Mouse (Mus musculus) spleen, adult 18-20 months (tissue): ENCODE data around the gene Dlg5.

ENCODE experiments used
- DNase-seq, 2 experiments: peaks; one replicate each; pipeline ENCODE4 v3.0.0; 2022; ENCODE audit warnings: mixed read lengths in 2 of 2

The Dlg5 gene

DNA sequence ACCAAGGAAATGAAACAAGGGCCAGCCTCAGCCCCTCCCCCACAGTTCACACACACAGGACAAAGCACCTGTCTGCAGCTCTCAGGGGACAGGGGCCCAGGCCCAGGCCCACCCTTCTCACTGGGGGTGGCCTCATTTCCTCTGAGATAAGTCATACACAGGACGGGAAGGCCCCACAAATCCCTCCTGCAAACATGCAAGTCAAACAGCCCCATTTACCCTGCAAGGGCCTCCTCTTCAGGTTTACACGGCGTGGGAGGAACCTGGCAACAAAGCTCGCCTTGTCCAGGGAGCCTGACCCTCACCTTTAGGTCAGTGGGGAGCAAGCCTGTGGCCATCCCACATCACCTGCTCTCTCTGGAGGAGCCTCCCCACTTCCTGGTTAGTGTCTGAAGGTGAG lies 60.2 kb downstream of the Dlg5 start:
- DNase-seq, result no peak

DNA sequence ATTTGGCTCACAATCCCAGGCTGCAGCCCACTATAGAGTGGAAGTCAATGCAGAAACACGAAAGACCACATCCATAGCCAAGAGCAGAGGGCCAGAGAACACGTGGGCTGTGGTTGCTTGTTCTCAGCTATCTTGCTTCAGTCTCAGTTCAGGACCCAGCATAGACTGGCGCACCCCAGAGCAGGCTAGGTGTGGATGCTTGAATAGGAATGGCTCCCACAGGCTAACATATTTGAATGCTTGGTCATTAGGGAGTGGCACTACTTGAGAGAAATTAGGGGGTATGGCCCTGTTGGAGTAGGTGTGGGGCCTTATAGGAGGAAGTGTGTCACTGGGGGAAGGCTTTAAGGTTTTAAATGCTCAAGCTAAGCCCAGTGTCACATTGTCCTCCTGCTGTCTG lies 62.8 kb downstream of the Dlg5 start:
- no peak for DNase-seq

DNA sequence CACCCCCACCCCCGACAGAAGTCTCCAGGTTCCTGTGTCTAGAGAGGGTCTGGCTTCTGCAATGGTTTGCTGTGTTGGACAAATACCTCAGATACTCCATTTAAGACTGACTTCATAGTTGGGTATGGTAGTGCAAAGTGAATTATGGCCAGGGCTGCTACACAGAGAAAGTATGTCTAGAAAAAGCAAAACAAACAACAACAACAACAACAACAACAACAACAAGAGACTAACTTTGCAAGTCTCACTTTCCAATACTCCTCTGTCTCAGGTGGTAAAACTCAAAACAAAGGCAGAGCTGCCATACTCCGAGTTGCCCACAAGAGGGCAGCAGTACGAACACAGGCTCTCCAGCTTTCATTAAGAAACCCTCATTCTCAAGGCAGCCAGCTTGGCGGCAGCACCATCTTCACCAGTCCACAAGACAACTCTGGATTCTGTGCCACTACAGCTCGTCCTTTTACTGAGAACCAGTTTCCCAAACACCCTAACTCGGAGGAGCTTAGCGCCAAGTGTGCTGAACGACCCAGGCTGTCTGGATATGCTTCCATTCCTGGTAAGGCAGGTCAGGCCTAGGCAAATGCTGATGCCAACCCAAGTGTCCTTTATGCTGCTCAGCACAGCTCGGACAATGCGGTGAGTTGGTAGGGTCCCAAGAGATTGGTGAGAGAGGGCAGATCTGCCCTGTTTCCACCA lies 63.8 kb downstream of the Dlg5 start:
- peak in 1 of 2 experiments; percentile 14 for DNase-seq

- DNase-seq, result no peak
Measured at GRCm38 (mm10) chr14:24179466-24179991, 66.2 kb downstream of the Dlg5 start.

DNA sequence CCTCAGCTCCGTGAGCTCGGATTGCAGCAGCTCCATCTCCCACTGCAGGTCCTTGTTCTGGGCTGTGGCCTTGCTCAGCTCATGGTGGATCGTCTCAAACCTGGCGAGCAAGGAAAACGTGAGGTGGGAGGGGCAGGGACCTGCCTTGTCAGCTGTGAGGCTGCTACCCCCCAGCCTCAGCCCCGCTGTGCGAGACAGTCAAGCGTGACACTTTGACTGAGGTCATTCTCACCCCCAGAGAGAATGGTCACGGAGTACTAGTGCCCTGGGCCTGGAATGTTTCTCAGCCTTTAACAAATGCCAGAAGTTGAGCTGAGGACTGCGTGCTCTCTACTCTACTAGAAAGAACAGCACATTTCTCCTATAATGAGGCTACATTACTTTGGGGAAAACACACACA lies 69.1 kb downstream of the Dlg5 start:
- DNase-seq, result no peak

DNA sequence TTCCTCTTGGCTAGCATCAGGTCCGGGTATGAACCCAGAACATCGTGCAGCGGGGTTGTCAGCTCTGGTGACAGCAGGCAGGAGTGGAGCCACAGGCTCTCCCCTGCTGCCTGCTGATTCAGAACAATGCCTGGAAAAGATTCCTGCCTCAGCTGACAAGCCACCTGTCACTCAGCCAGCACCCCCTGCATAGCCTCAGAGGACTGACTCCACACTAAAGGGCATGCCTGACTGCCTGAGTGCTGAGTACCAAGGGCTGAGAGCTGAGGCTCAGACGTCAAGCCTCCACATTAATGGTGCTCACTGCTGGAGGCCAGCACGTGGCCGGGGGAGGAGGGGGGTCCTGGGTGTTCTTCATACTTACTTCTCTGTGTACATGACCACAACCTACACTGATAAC lies 72.4 kb downstream of the Dlg5 start:
- DNase-seq, result no peak

- no peak for DNase-seq
Measured at GRCm38 (mm10) chr14:24171639-24172311, 73.9 kb downstream of the Dlg5 start.

DNA sequence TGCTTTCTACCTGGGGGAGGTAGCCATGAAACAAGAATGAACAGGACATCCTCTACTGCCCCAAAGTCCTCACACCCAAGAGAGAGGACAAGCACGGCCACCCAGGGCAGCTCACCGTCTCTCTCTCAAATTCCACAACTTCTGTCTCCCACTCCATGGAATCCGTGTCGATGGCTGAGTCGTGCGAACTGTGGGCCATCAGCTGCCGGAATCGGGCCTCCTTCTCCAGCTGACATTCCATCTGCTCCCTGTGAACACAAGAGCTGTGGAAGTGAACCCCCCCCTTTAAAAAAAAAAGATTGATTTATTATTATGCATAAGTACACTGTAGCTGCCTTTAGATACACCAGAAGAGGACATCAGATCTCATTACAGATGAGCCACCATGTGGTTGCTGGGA lies 79.7 kb downstream of the Dlg5 start:
- DNase-seq, result no peak

DNA sequence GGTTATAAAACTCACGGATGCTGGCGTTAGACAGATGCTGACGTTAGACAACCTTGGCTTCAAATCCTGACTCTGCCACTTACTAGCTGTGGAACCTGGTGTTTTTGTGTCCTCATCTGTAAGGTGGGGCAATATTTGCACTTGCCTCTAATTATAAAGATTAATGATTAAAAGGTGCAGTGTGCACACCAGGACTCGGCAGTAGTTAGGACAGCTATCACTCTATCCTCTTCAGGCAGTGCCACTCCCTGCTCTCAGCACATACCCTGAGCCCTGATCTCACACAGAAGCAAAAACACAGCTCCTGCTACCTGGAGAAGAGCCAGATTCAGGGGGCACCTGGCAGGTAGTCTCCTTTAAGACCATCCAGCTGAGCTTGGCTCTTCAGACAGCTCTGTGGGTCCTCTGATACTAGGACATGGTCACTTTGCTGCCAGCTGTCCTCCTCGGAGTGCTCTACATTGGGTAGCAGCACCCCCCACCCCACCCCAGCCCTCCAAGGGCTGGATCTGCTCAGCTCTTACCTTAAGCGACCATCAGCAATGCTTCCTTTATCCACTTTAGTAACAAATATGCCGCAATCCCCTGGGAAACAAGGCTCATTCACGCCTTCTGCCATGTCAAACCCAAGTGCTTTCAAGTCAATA lies 80.9 kb downstream of the Dlg5 start:
- no peak for DNase-seq

DNA sequence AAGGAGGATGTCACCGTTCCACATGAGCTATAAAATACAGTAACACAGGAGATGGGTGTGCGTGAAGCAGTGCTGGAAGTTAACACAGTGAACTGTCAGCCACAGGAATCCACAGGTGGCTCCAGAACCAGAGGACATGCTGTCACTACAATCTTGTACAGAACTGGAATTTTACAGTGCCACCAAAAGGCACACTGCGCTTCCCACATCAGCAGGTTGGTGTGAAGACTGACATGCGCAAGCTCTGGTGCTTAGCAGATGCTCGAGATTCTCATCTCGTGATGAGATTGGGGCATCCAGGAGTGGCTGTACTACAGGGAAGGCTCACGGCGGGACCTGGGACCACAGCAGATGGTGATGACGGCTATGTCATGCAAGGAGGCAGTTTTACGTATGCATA lies 82.9 kb downstream of the Dlg5 start:
- no peak for DNase-seq

DNA sequence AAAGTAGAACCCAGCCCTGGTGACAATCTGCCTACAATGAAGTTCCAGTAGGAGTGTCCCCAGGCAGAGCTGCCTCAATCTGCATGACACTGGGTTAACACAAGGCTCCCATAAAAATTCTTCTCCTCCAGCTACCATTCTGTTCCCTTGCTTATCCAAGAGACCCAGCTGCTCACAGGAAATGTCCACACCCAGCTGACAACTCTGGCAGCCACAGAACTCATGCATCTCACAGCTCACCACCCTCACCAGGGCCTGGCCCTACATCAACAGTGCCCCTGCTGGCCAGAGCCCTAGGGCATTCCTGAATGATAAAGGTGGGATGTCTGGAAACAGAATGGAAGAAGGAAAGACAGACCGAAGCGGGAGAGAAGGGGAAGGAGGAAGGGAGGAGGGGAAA lies 96.8 kb downstream of the Dlg5 start:
- DNase-seq, result no peak

DNA sequence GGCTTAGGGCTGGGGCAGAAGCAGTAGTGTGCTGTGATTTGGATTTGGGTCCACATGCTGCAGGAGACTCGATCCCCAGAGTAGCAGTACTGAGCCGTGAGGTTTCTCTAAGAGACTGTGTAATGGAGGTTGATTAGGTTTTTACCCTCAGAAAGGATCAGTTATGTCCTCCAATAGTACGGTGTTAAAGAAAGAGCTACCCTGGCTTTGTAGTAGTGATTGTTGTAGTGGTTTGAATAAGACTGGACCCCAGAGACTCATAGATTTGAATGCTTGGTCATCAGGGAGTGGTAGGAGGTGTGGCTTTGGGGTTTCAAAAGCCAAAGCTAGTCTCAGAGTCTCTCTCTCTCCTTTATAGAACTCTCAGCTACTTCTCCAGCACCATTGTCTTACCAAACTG lies 100.9 kb downstream of the Dlg5 start:
- no peak for DNase-seq

DNA sequence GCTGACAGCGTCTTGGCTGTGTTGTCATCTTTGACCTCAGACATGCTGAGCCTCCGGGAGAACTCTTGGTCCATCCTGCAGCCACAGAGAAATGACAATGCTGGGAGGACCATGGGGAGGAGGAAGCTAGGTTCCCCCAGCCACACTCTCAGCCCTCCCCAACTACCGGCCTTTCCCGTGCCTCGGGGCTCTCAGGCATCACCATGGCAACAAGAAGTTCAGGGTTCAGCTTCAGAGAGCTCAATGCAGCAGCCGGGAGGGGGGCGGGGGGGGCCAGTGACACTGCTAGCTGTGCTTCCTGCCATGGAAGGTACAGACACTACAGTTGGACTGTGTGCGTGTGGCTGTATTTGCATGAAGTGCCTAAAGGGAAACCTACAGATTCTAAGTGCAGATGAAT lies 101.3 kb downstream of the Dlg5 start:
- no peak for DNase-seq

GRCm38 (mm10) chr14:24142926-24143430 lies 102.7 kb downstream of the Dlg5 start:
- no peak for DNase-seq

GRCm38 (mm10) chr14:24141727-24142126 lies 104.0 kb downstream of the Dlg5 start:
- DNase-seq, result no peak

DNA sequence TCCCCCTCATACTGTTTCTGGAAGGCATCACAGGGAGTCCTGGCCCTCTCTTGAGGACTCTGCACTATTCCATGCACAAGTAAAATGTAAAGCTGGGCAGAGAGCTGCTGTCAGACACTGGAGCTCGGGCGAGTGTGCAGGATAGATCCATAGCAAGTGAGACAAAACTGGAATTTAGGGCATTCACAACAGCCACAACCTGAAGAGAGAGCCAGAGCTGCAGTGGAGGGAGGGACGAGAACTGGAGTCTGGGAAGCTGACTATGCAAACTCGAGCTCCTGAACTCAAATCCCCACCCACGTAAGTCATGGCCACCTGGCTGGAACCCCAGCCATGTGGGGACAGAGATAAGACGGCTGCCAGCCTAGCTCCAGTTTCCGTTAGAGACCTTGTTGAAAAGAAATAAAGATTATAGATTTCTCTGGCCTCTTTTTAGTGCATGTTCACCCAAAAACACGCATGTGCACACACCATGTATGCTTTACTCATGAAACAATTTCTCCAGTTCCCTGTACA lies 105.4 kb downstream of the Dlg5 start:
- DNase-seq, result no peak

DNA sequence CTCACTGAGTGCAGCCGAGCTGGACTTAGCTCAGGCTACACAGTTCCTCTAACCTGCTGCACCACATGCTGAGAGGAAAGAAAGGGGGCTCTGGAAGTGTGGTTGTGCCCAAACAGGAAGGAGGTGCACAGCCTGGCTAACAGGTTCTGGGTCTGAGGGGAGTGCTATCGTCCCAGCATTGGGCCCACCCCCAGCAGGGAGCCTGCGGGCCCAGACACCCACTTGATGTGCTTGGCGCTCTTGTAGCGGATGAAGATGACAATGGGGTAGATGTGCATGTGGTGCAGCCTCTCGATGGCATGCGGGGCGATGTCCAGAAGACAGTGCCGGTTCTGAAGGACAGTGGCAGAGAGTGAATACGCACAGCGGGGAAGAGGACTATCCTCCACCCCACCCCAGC lies 108.8 kb downstream of the Dlg5 start:
- no peak for DNase-seq

- no peak for DNase-seq
Measured at GRCm38 (mm10) chr14:24134623-24135290, 111.0 kb downstream of the Dlg5 start.

- DNase-seq, result no peak
Measured at GRCm38 (mm10) chr14:24133801-24134200, 111.9 kb downstream of the Dlg5 start.

DNA sequence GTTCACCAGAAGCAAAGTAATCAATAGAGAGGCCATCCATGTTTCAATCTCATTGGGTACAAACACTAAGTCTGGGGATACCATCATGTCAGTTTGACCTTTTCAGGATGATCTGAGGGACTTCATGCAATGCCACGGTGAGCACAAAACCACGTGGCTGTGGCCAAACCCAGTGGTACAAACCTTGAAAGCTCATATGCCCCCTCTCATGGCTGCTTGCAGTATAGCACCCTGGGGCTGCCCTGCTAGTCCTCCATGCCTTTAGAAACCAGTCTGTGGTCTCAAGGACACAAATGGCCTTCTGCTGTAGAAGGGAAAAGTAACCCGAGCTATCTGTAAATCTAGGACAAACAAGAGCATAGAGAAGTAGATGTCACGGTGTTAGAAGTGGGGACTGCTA lies 113.6 kb downstream of the Dlg5 start:
- DNase-seq, result peak in 1 of 2 experiments; percentile 10

DNA sequence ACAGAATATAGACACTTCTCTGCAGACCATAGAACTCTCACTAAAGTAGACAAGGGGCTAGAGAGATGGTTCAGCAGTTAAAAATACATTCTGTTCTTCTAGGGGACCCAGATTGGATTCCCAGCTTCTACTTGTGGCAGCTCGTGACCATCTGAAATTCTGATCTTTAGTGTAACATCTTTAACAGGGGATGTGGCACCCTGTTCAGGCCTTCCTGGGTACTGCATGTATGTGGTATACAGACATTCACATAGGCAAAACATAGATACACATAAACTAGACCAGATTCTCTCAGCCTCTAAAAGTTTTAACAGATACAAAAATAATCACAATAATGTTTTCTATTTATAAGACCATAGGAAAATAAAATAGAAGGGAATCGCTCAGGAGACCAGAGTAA lies 120.7 kb downstream of the Dlg5 start:
- no peak for DNase-seq

DNA sequence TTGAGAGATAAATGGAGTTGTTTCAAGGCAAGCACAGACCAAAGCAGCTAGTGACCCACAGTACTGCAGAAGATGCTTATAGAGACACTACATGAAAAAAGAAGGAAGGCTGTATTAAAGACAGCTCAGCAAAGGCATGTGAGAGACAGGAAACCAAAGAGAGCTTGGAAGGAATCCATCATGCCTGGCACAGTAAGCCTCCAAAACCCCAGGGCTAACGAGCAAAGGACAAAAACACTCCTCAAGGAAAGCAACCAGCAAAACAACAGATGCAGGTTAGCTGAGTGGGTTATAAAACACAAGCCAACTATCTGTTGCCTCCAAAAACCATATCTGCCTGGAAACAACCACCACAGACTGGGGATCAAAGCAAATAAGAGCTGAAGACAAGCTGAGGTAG lies 121.5 kb downstream of the Dlg5 start:
- no peak for DNase-seq

GRCm38 (mm10) chr14:24106734-24107133 lies 139.0 kb downstream of the Dlg5 start:
- DNase-seq, result no peak
